Mouse (Mus musculus): ENCODE data around the gene Zfp143. TPM values are rescaled to one million over a fixed set of nuclear protein-coding genes. Genes with fewer than 3 reads are reported as not detected.
"Not testable (repeated sequence)": the region's sequence is repeated elsewhere in the genome, so short reads cannot be mapped to it uniquely, and the experiment has no call there.

Zfp143 gene
- total RNA-seq (2017) = 27.2 and 33.7 TPM in 2 replicates

GRCm38 (mm10) chr7:110061199-110061751, at the start of gene Zfp143:
Gene Zfp143 (plus strand): TSS chr7:110061217.
- peak; percentile 92 for ATAC-seq (replicated peaks; ENCODE audit: low read depth, poor library complexity, severe bottlenecking)

DNA sequence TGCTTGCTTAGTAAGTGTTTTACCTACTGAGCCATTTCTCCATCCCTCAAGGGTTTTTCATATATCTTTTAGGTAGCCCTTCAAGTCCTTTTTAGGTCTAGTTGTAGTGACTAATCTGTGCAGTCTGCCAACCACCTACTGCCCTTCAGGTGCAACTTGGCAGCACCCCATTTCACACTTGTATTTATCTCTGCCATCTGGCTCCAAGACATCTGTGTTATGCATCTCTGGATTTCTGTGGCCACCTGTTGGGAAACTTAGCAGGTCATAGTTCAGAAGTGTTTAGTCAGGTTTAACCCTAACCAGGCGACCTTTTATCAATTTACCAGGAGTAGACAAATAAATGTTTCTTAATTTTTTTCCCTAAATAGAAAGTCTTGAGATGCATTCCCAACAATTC, 49.6 kb upstream of the Zfp143 start:
- ATAC-seq (replicated peaks; ENCODE audit: low read depth, poor library complexity, severe bottlenecking) = no peak

GRCm38 (mm10) chr7:110014272-110014671, 46.7 kb upstream of the Zfp143 start:
- ATAC-seq (replicated peaks; ENCODE audit: low read depth, poor library complexity, severe bottlenecking) = no peak

DNA sequence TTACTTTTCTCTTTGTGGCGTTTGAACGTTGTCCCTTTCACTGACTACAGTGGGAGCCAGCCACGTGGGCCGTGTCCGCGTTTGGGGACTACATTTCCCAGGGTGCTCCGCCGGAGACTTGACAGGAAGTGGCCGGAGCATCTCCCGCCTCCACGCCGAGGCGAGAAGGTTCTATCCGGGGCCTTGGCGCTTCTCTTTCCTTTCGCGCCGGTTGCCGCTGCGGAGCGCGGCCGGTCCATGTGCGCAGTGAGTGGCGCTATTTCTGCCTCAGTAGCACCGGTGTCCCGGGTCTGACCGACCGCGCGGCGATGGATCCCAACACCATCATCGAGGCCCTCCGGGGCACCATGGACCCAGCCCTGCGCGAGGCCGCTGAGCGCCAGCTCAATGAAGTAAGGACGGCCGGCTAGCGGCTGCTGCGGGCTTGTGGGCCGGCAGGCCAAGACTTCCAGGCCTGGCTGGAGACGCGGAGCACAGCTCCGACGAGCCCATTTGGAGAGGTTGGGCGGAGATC, 42.8 kb upstream of the Zfp143 start, which contains the start of gene Ipo7:
Ipo7 (plus strand) TSS at position 158 of the 514 bp plus-strand sequence.
- ATAC-seq (replicated peaks; ENCODE audit: low read depth, poor library complexity, severe bottlenecking) = peak; percentile 98

GRCm38 (mm10) chr7:110018631-110019482, 42.2 kb upstream of the Zfp143 start:
- peak; percentile 31 for ATAC-seq (replicated peaks; ENCODE audit: low read depth, poor library complexity, severe bottlenecking)

DNA sequence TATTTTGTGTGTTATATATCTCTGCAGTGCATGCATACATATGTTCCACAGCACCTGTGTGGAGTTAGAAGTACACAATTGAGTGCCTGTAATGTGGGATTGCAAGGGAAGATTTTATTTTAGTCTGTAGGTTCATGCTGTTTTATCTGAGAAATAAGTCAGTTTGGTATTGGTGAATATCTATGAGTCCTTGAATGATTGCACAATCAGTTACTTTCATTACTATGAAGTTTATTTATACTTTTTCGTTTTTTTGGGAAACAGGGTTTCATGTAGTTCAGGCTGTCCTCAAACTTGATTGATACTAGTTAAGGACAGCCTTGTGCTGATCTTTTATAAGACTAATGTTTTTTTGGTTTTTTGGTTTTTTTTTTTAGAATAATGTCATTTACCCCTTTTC, 37.5 kb upstream of the Zfp143 start:
- no peak for ATAC-seq (replicated peaks; ENCODE audit: low read depth, poor library complexity, severe bottlenecking)

- no peak for ATAC-seq (replicated peaks; ENCODE audit: low read depth, poor library complexity, severe bottlenecking)
Measured at GRCm38 (mm10) chr7:110026594-110026993, 34.4 kb upstream of the Zfp143 start.

- no peak for ATAC-seq (replicated peaks; ENCODE audit: low read depth, poor library complexity, severe bottlenecking)
Measured at GRCm38 (mm10) chr7:110028826-110029225, 32.2 kb upstream of the Zfp143 start.

GRCm38 (mm10) chr7:110030342-110030741, 30.7 kb upstream of the Zfp143 start:
- ATAC-seq (replicated peaks; ENCODE audit: low read depth, poor library complexity, severe bottlenecking) = no peak

DNA sequence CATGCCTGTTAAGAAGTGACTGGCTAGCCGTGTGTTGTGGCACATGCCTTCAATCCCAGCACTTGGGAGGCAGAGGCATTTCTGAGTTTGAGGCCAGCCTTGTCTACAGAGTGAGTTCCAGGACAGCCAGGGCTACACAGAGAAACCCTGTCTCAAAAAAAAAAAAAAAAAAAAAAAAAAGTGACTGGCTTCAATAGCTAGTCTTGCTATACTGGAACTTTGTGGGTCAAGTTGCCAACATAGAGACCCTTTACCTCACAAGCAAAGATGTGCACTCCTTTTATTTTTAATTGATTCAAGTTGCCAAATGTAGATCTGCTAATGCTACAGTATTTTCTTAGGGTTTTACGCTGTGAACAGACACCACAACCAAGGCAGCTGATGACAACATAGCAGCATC, 3.3 kb upstream of the Zfp143 start:
- ATAC-seq (replicated peaks; ENCODE audit: low read depth, poor library complexity, severe bottlenecking) = not testable (repeated sequence)

- ATAC-seq (replicated peaks; ENCODE audit: low read depth, poor library complexity, severe bottlenecking) = no peak
Measured at GRCm38 (mm10) chr7:110059092-110059785, 1.8 kb upstream of the Zfp143 start.

GRCm38 (mm10) chr7:110060106-110060668, 830 bp upstream of the Zfp143 start:
- no peak for ATAC-seq (replicated peaks; ENCODE audit: low read depth, poor library complexity, severe bottlenecking)

DNA sequence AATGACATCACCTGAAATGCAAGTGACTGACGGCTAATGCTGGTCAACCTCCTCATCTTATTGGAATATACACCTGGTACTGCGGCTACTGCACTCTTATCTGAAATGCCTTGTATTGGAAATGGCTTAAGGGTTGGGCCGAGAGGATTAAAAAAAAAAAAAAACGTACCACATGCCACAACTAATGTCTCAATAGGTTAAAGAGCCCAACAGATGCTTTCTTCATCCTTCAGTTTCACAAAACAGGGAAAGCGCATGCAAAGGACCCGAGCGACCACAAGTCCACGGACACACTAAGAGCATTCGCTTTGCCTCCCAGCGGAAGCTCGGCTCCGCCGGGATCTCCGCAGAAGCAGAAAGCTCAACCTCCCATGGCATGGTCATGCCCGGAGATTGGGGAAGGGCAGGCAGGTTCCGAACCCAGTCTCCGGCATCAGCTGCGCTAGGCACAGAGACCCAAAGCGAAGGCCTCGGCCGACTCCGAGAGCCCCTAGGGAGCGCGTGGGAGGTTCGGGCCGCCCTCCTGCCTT, 283 bp upstream of the Zfp143 start:
- peak; percentile 1; the same call in 1 of the 2 replicates for ATAC-seq (replicated peaks; ENCODE audit: low read depth, poor library complexity, severe bottlenecking)

DNA sequence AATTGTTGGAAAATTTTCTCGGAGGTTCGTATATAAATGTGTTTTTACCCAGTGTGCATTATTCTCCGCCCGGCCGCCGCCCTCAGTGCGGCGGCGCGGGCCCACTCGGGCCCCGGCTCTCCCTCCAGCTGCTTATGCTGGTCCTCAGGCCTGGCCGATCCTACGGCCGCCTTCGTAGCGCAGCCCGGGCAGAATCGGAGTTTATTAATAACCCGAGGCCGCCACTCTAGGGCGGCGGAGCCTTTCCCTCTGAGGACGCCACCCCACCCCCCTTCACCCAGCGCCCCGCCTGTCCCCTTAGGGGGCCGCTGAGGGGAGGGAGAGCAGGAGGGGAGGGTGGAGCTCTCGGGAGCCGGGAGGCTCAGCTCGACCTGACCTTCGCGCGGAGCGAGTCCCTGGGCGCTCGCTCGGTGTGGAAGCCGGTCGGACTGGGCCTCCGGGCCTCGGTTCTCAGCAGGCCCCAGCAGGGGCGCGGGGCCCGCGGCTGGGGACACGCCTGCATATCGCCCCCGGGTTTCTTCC, 796 bp downstream of the Zfp143 start:
- peak; percentile 43 for ATAC-seq (replicated peaks; ENCODE audit: low read depth, poor library complexity, severe bottlenecking)

DNA sequence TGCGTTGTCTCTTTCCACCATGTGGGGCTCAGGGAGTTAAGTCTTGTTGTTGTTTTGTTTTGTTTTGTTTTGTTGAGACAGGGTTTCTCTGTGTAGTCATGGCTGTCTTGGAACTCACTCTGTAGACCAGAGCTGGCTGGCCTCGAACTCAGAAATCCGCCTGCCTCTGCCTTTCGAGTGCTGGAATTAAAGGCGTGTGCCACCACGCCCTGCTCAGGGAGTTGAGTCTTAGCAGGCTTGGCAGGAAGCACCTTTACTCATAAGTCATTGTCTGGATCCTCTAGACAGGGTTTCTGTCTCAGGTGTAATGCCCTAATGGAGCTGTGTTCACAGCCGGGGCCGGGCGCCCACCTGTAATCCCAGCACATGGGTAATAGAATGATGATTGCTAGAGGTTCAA, 2.7 kb downstream of the Zfp143 start:
- no peak for ATAC-seq (replicated peaks; ENCODE audit: low read depth, poor library complexity, severe bottlenecking)

DNA sequence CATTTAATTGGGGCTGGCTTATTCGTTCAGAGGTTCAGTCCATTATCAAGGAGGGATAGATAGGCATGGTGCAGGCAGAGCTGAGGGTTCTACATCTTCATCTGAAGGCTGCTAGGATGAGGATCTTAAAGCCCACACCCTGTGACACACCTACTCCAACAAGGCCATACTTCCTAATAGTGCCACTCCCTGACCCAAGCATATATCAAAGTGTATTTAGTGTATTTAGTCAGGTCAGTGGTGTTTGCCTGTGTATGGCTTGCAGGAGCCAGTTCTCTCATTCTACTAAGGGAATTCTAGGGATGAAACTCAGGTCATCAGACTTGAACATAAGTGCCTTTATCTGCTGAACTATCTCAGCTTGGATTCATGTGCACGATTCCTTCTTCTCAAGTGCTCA, 8.1 kb downstream of the Zfp143 start:
- ATAC-seq (replicated peaks; ENCODE audit: low read depth, poor library complexity, severe bottlenecking) = no peak

- no peak for ATAC-seq (replicated peaks; ENCODE audit: low read depth, poor library complexity, severe bottlenecking)
Measured at GRCm38 (mm10) chr7:110078168-110078567, 17.2 kb downstream of the Zfp143 start.

- peak; percentile 69 for ATAC-seq (replicated peaks; ENCODE audit: low read depth, poor library complexity, severe bottlenecking)
Measured at GRCm38 (mm10) chr7:110083386-110084165, 22.6 kb downstream of the Zfp143 start.

DNA sequence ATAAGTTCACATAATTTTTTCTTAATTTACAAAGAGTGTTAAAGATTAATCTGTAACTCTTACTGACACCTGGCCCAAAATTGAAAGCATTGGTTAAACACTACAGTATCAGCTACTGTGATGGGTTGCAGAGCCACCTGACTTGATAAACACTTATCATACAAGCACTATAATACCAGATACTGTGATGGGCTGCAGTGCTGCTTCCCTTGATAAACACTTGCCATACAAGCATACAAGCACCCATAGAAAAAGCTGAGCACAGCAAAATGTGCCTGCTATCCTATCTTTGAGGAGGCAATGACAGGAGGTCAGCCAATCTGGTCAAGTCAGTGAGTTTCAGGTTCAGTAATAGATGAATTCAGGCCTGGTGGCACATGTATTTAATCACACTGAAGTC, 24.2 kb downstream of the Zfp143 start:
- ATAC-seq (replicated peaks; ENCODE audit: low read depth, poor library complexity, severe bottlenecking) = no peak

Measured in common myeloid progenitor, adult 5-6 weeks (primary cell).